Mouse (Mus musculus): Measurements from ENCODE around the gene Olfr486. TPM values are rescaled to one million over a fixed set of nuclear protein-coding genes. Genes with fewer than 3 reads are reported as not detected.
"Not testable (repeated sequence)": the region's sequence is repeated elsewhere in the genome, so short reads cannot be mapped to it uniquely, and the experiment has no call there.

Gene Olfr486
- polyA plus RNA-seq (2016; fragmentation: Nextera tagmentation; extraction: Ambion mirVana), result not detected in 2 replicates

GRCm38 (mm10) chr7:108172642-108173041 is at the start of gene Olfr486:
Olfr486 (minus strand) TSS chr7:108172742.
- H3K9me3 ChIP-seq; DNase-seq (ENCODE audit: extremely low spot score, low spot score); H3K4me3 ChIP-seq; H3K27ac ChIP-seq; H3K27me3 ChIP-seq (ENCODE audit: poor library complexity, severe bottlenecking); H3K36me3 ChIP-seq (replicated peaks); H3K4me1 ChIP-seq: not testable (repeated sequence)
- WGBS, result 96% methylated on average over 1 of the region's 1 CpGs

GRCm38 (mm10) chr7:108214536-108214935 is 42.0 kb upstream of the Olfr486 start, which contains the start of gene Olfr487:
Olfr487 (minus strand) TSS chr7:108214636.
- not testable (repeated sequence) for H3K4me1 ChIP-seq; H3K36me3 ChIP-seq (replicated peaks); H3K4me3 ChIP-seq; H3K9me3 ChIP-seq; DNase-seq (ENCODE audit: extremely low spot score, low spot score); H3K27ac ChIP-seq; H3K27me3 ChIP-seq (ENCODE audit: poor library complexity, severe bottlenecking)

GRCm38 (mm10) chr7:108196938-108197337 is 24.4 kb upstream of the Olfr486 start:
- WGBS, result 54% methylated on average over 6 of the region's 6 CpGs
- no peak overlapping the region for H3K27ac ChIP-seq
- H3K36me3 ChIP-seq (replicated peaks), result no peaks in the 10 kb centered on the region
- DNase-seq (ENCODE audit: extremely low spot score, low spot score), result no peak
- H3K9me3 ChIP-seq, result no peaks in the 10 kb centered on the region
- H3K4me3 ChIP-seq, result no peak overlapping the region
- no peaks in the 10 kb centered on the region for H3K27me3 ChIP-seq (ENCODE audit: poor library complexity, severe bottlenecking)
- no peaks in the 10 kb centered on the region for H3K4me1 ChIP-seq

GRCm38 (mm10) chr7:108196337-108196736 is 23.8 kb upstream of the Olfr486 start:
- DNase-seq (ENCODE audit: extremely low spot score, low spot score); H3K36me3 ChIP-seq (replicated peaks); H3K4me1 ChIP-seq; H3K4me3 ChIP-seq; H3K27ac ChIP-seq; H3K27me3 ChIP-seq (ENCODE audit: poor library complexity, severe bottlenecking); H3K9me3 ChIP-seq: not testable (repeated sequence)
- 56% methylated on average over 3 of the region's 3 CpGs for WGBS

GRCm38 (mm10) chr7:108192714-108193113 is 20.2 kb upstream of the Olfr486 start:
- 52% methylated on average over 1 of the region's 1 CpGs for WGBS
- not testable (repeated sequence) for H3K9me3 ChIP-seq; H3K4me1 ChIP-seq; H3K27me3 ChIP-seq (ENCODE audit: poor library complexity, severe bottlenecking); DNase-seq (ENCODE audit: extremely low spot score, low spot score); H3K36me3 ChIP-seq (replicated peaks); H3K4me3 ChIP-seq; H3K27ac ChIP-seq

- H3K4me3 ChIP-seq; H3K9me3 ChIP-seq; H3K27me3 ChIP-seq (ENCODE audit: poor library complexity, severe bottlenecking); H3K27ac ChIP-seq; DNase-seq (ENCODE audit: extremely low spot score, low spot score); H3K36me3 ChIP-seq (replicated peaks); H3K4me1 ChIP-seq: not testable (repeated sequence)
- WGBS, result 47% methylated on average over 2 of the region's 2 CpGs
Observed at GRCm38 (mm10) chr7:108191196-108191595, 18.7 kb upstream of the Olfr486 start.

GRCm38 (mm10) chr7:108185237-108185636 is 12.7 kb upstream of the Olfr486 start:
- H3K9me3 ChIP-seq; DNase-seq (ENCODE audit: extremely low spot score, low spot score); H3K27ac ChIP-seq; H3K4me3 ChIP-seq; H3K27me3 ChIP-seq (ENCODE audit: poor library complexity, severe bottlenecking); H3K4me1 ChIP-seq; H3K36me3 ChIP-seq (replicated peaks): not testable (repeated sequence)
- WGBS, result 91% methylated on average over 2 of the region's 2 CpGs

GRCm38 (mm10) chr7:108184401-108184800 is 11.9 kb upstream of the Olfr486 start:
- not testable (repeated sequence) for H3K36me3 ChIP-seq (replicated peaks); DNase-seq (ENCODE audit: extremely low spot score, low spot score); H3K4me1 ChIP-seq; H3K27me3 ChIP-seq (ENCODE audit: poor library complexity, severe bottlenecking); H3K4me3 ChIP-seq; H3K9me3 ChIP-seq; H3K27ac ChIP-seq
- WGBS, result 80% methylated on average over 3 of the region's 3 CpGs

GRCm38 (mm10) chr7:108159771-108160170 is 12.8 kb downstream of the Olfr486 start, which contains the start of gene Olfr485:
Olfr485 (minus strand) TSS chr7:108159871.
- Histone ChIP-seq H3K36me3 (replicated peaks) (no peaks in the 10 kb centered on the region), H3K9me3 (no peaks in the 10 kb centered on the region), H3K4me3 (no peak within 1 kb of the TSS), H3K27me3 (ENCODE audit: poor library complexity, severe bottlenecking) (no peaks in the 10 kb centered on the region), H3K27ac (no peak within 1 kb of the TSS), H3K4me1 (no peaks in the 10 kb centered on the region)
- DNase-seq (ENCODE audit: extremely low spot score, low spot score), result no peak

- DNase-seq (ENCODE audit: extremely low spot score, low spot score), result no peak
- no peak within 1 kb of the TSS for H3K27ac ChIP-seq
- no peak within 1 kb of the TSS for H3K4me3 ChIP-seq
- no peaks in the 10 kb centered on the region for H3K36me3 ChIP-seq (replicated peaks)
- no peaks in the 10 kb centered on the region for H3K4me1 ChIP-seq
- no peaks in the 10 kb centered on the region for H3K9me3 ChIP-seq
- H3K27me3 ChIP-seq (ENCODE audit: poor library complexity, severe bottlenecking), result no peaks in the 10 kb centered on the region
Observed at GRCm38 (mm10) chr7:108127349-108127748, 45.2 kb downstream of the Olfr486 start, which contains the start of gene Olfr484. Olfr484 (minus strand) TSS chr7:108127449.

Other genes with a start within 250 kb of the Olfr486 start
- not detected in 2 replicates for gene Olfr473, start 242.3 kb downstream of the Olfr486 start, polyA plus RNA-seq (2016; fragmentation: Nextera tagmentation; extraction: Ambion mirVana)
- gene Olfr474, start 218.1 kb downstream of the Olfr486 start, polyA plus RNA-seq (2016; fragmentation: Nextera tagmentation; extraction: Ambion mirVana), result not detected in 2 replicates
- not detected in 2 replicates for gene Olfr476, start 207.9 kb downstream of the Olfr486 start, polyA plus RNA-seq (2016; fragmentation: Nextera tagmentation; extraction: Ambion mirVana)
- gene Olfr477, start 186.0 kb downstream of the Olfr486 start, polyA plus RNA-seq (2016; fragmentation: Nextera tagmentation; extraction: Ambion mirVana), result not detected in 2 replicates
- not detected in 2 replicates for gene Olfr478, start 138.8 kb downstream of the Olfr486 start, polyA plus RNA-seq (2016; fragmentation: Nextera tagmentation; extraction: Ambion mirVana)
- gene Olfr479, start 122.0 kb downstream of the Olfr486 start, polyA plus RNA-seq (2016; fragmentation: Nextera tagmentation; extraction: Ambion mirVana), result not detected in 2 replicates
- not detected in 2 replicates for gene Olfr480, start 105.4 kb downstream of the Olfr486 start, polyA plus RNA-seq (2016; fragmentation: Nextera tagmentation; extraction: Ambion mirVana)
- not detected in 2 replicates for gene Olfr481, start 92.9 kb downstream of the Olfr486 start, polyA plus RNA-seq (2016; fragmentation: Nextera tagmentation; extraction: Ambion mirVana)
- gene Olfr482, start 75.2 kb downstream of the Olfr486 start, polyA plus RNA-seq (2016; fragmentation: Nextera tagmentation; extraction: Ambion mirVana), result 0.06 TPM in 1 of 2 replicates, not detected in the other
- gene Olfr483, start 71.9 kb downstream of the Olfr486 start, polyA plus RNA-seq (2016; fragmentation: Nextera tagmentation; extraction: Ambion mirVana), result not detected in 2 replicates
- gene Olfr484, start 45.3 kb downstream of the Olfr486 start, polyA plus RNA-seq (2016; fragmentation: Nextera tagmentation; extraction: Ambion mirVana), result not detected in 2 replicates
- gene Olfr485, start 12.9 kb downstream of the Olfr486 start, polyA plus RNA-seq (2016; fragmentation: Nextera tagmentation; extraction: Ambion mirVana), result not detected in 2 replicates
- not detected in 2 replicates for gene Olfr487, start 41.9 kb upstream of the Olfr486 start, polyA plus RNA-seq (2016; fragmentation: Nextera tagmentation; extraction: Ambion mirVana)
- gene Olfr488, start 85.6 kb upstream of the Olfr486 start, polyA plus RNA-seq (2016; fragmentation: Nextera tagmentation; extraction: Ambion mirVana), result not detected in 2 replicates
- not detected in 2 replicates for gene Olfr490, start 116.2 kb upstream of the Olfr486 start, polyA plus RNA-seq (2016; fragmentation: Nextera tagmentation; extraction: Ambion mirVana)
- gene Olfr491, start 140.7 kb upstream of the Olfr486 start, polyA plus RNA-seq (2016; fragmentation: Nextera tagmentation; extraction: Ambion mirVana), result not detected in 2 replicates
- not detected in 2 replicates for gene Olfr492, start 150.9 kb upstream of the Olfr486 start, polyA plus RNA-seq (2016; fragmentation: Nextera tagmentation; extraction: Ambion mirVana)
- not detected in 2 replicates for gene Olfr493, start 174.2 kb upstream of the Olfr486 start, polyA plus RNA-seq (2016; fragmentation: Nextera tagmentation; extraction: Ambion mirVana)
- not detected in 2 replicates for gene Olfr494, start 192.6 kb upstream of the Olfr486 start, polyA plus RNA-seq (2016; fragmentation: Nextera tagmentation; extraction: Ambion mirVana)
- not detected in 2 replicates for gene Olfr495, start 220.4 kb upstream of the Olfr486 start, polyA plus RNA-seq (2016; fragmentation: Nextera tagmentation; extraction: Ambion mirVana)
- not detected in 2 replicates for gene Olfr497, start 247.7 kb upstream of the Olfr486 start, polyA plus RNA-seq (2016; fragmentation: Nextera tagmentation; extraction: Ambion mirVana)

Measured in forebrain, embryonic 10.5 days (tissue).